Mouse (Mus musculus) natural killer cell, adult 2 months (primary cell): ENCODE measurements at regions not wholly inside any gene's neighbourhood (a gene's known extent, or its start where the extent isn't known, plus 50 kb on each side); places are given as distances from the start of the nearest gene placed in this dataset.
"Not testable (repeated sequence)": the region's sequence is repeated elsewhere in the genome, so short reads cannot be mapped to it uniquely, and the experiment has no call there.

ENCODE experiments used
- DNase-seq, 2 experiments: peaks; one replicate each; pipeline ENCODE4 v3.0.0; 2022; ENCODE audit warnings: low spot score in 2 of 2

- no peak for DNase-seq
These were observed 172.5 kb downstream of the Msrb3 start for GRCm38 (mm10) chr10:120726369-120726768.

- no peak for DNase-seq
These were observed 176.9 kb downstream of the Msrb3 start for GRCm38 (mm10) chr10:120721956-120722532.

DNA sequence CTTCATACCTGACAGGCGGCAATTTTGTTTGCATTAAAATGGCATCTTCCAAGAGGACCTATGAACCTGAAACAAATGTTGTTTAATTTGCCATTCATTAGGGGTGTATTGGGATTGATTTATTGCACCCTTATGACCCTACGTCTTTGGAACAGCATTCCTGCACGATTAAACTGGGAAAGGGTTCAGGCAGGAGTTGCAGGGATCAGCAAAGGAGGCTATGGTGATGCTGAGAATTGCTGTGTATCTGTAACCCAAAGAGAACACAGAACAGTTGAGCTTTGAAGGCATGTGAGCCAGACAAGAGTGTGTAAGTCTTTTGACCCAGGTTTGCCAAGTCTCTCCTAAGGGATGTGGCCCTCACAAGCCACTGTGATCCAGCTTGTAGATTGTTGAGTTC is 177.9 kb downstream of the Msrb3 start:
- no peak for DNase-seq

- no peak for DNase-seq
These were observed 178.8 kb downstream of the Msrb3 start for GRCm38 (mm10) chr10:120720061-120720460.

DNA sequence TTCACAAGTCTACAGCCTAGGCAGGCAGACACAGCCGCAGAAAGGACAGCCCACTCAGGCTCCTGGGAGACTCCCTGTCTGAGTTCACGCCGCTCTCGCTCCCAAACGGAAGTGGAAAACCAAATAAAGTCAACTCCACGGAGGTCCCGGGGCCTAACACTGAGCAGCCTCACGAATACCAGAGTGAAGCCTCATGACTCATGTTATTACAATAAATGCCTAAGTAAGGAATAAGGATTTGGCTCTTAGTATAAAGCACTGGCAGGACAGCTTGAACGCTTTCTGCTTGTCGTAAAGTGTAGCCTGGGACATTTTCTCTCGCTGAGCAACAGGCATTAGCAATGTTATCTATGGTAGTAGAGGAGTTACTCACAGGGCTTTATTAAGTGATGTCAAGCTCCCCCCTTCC is 181.7 kb downstream of the Msrb3 start:
- DNase-seq, result no peak

DNA sequence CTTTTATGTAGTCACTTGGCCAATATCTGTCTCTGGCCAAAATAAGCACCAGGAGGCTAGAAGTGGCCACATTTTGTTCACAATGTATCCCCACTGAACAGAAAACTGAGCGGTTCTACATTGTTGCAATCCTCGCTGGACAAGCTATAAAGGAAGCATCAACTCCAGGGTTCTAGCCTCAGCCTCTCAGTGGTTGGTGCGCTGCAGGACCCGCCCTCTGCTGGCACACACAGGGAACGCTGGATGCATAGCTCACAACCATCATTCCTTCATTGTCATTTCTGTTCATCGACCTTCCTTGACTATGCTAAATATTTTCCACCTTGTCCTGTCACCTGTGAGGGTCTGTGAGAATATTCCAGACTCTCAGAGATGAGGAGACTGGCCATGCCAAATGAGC is 182.5 kb downstream of the Msrb3 start:
- DNase-seq, result no peak

GRCm38 (mm10) chr10:120707771-120708750 is 190.8 kb downstream of the Msrb3 start:
- DNase-seq, result no peak

GRCm38 (mm10) chr10:120706684-120707290 is 192.1 kb downstream of the Msrb3 start:
- DNase-seq, result no peak

DNA sequence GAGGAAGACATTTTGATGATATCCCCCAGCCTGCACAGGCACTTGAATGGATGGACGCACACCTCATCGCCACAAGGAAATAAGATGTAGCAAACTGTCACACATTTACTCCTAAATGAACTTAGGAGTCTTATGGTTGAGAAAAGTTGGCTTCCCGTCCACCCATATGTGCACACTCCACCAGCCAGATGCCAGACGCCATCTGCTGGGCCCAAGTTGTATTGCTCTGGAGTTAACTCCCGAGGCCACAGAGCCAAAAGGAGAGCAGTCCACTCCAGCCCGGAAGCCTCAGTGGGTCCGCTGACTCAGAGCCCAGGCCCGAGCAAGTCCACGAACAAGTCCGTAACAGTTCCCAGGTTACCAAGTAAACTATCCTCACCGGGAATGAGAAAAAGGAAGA is 197.1 kb downstream of the Msrb3 start:
- DNase-seq, result peak; percentile 72 to 73

GRCm38 (mm10) chr10:120697275-120697856 is 201.5 kb downstream of the Msrb3 start:
- peak; percentile 46 to 65 for DNase-seq

DNA sequence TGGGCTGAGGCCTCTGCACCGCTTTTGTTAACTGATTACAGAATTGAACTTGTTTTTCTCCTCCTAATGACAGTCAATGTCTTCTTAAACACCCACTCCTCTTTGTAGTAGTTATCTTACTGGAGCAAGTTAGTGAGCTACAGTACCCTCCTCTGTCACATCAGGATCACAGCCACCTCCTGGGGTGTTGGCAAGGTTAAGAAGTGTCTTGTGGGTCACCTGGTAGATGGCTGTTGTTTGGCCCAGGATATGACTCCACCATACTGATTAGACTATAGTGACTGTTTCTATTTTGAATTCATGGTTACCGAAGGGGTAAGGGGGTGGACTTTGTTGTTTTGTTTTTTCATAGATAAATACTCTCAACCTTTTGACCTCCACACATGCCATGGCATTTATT is 202.4 kb downstream of the Msrb3 start:
- DNase-seq, result peak in 1 of 2 experiments; percentile 25

DNA sequence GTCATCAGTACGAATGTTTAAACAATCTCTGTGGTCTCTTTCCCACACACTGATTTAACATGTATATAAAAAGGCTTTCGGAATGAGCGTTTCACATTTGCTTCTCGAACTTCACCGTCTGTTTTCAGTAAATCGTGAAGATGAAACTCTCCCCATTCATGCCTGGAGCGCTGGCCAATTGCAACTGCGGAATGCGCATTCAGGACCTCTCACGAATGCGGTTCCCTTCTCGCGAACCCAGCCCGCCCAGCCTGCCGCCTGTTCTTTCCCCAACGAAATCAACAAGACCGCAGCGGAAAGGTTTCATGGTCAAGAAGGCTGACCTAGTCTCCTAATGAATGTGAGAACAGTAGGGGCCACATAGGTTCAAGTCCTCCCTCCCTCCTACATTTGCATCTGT is 204.4 kb downstream of the Msrb3 start:
- DNase-seq, result peak in 1 of 2 experiments; percentile 35

DNA sequence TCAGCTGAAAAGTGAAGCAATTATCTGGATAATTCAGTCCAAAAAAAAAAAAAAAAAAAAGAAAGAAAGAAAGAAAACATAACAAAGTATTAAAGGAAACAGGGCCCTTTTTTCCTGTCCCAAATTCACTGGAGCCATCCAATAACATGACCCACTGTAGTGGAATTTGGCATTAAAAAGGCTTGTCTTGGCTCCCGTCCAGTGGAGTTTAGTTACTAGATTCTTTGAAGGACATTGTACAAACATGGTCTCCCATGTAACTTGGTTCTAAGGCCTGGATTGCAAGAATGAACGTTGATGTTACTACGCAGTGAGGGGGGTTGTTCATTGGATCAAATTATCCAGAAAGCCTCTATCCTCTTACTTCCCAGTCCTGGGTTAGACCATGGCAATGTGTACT is 207.4 kb downstream of the Msrb3 start:
- DNase-seq, result no peak

GRCm38 (mm10) chr10:120686123-120686522 is 209.9 kb upstream of the Hmga2 start:
- DNase-seq, result no peak

DNA sequence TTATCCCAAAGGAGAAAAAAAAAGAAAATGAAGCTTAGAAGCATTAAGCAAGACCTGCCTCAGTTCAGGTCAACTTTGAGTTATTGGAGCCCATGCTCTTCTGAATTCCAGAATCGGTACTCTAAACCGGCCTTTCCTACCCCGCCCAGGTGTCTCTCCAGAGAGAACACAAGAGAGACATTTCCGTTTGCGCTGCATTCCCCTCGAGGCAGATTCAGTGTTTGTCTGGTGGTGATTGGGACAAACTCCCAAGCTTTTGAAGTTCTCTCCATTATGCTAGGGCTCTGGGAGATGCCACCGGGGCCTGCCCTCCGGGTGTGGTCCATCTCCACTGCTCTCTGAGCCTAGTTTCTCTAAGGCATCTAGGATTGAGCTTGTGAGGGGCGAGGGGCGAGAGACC is 205.8 kb upstream of the Hmga2 start:
- no peak for DNase-seq

- DNase-seq, result peak in 1 of 2 experiments; percentile 21
These were observed 203.7 kb upstream of the Hmga2 start for GRCm38 (mm10) chr10:120679982-120680381.

GRCm38 (mm10) chr10:120678277-120678676 is 202.0 kb upstream of the Hmga2 start:
- no peak for DNase-seq

GRCm38 (mm10) chr10:120675369-120675768 is 199.1 kb upstream of the Hmga2 start:
- DNase-seq, result no peak

- no peak for DNase-seq
These were observed 198.2 kb upstream of the Hmga2 start for GRCm38 (mm10) chr10:120674321-120675045.

GRCm38 (mm10) chr10:120667678-120668031 is 191.4 kb upstream of the Hmga2 start:
- DNase-seq, result not testable (repeated sequence)

- DNase-seq, result peak in 1 of 2 experiments; percentile 20
These were observed 190.9 kb upstream of the Hmga2 start for GRCm38 (mm10) chr10:120666985-120667677.
